Mouse (Mus musculus) midbrain, postnatal 0 days (tissue): Measurements from ENCODE around the gene Hdac8. TPM values are rescaled to one million over a fixed set of nuclear protein-coding genes. Genes with fewer than 3 reads are reported as not detected.

Experiments
- ATAC-seq: fragments of 200-750 bp; cut with Nextera tagmentation; 2 replicates; pipeline ENCODE4 v1.8.0; 2017; ENCODE audit warnings: moderate number of reproducible peaks, mild to moderate bottlenecking, moderate TSS enrichment, moderate library complexity; ENCODE audit not compliant: low FRiP score
- DNase-seq: peaks from one replicate; pipeline ENCODE4 v3.0.0-alpha.2; 2015; ENCODE audit warnings: low spot score
- H3K27ac ChIP-seq: fragments of 300-500 bp; sonication (generic); 2 replicates; pipeline ENCODE4 v1.5.1; 2014; ENCODE audit warnings: low read depth, mild to moderate bottlenecking, low read length, mixed read lengths
- H3K27me3 ChIP-seq: fragments of 300-500 bp; sonication (generic); 2 replicates; pipeline ENCODE4 v1.6.1; 2014; ENCODE audit warnings: low read length, control low read depth, mixed read lengths; ENCODE audit not compliant: insufficient read depth
- H3K36me3 ChIP-seq: fragments of 300-500 bp; sonication (generic); 2 replicates; pipeline ENCODE4 v1.6.1; 2014; ENCODE audit warnings: low read length, control low read depth, mixed read lengths; ENCODE audit not compliant: insufficient read depth
- H3K4me1 ChIP-seq: fragments of 300-500 bp; sonication (generic); 2 replicates; pipeline ENCODE4 v1.6.1; 2014; ENCODE audit warnings: mild to moderate bottlenecking, control low read depth, antibody characterized with exemption, low read length, mixed read lengths; ENCODE audit not compliant: insufficient read depth
- H3K4me2 ChIP-seq: fragments of 300-500 bp; sonication (generic); 2 replicates; pipeline ENCODE4 v1.6.1; 2014; ENCODE audit warnings: low read depth, mild to moderate bottlenecking, low read length, mixed read lengths; ENCODE audit not compliant: poor library complexity, severe bottlenecking
- H3K4me3 ChIP-seq: fragments of 300-500 bp; sonication (generic); 2 replicates; pipeline ENCODE4 v1.5.1; 2014; ENCODE audit warnings: low read depth, mild to moderate bottlenecking, low read length, moderate library complexity
- H3K9ac ChIP-seq: fragments of 300-500 bp; sonication (generic); replicated peaks from 2 replicates; pipeline ENCODE4 v1.6.1; 2014; ENCODE audit warnings: mild to moderate bottlenecking, low read length, moderate library complexity, mixed read lengths; ENCODE audit not compliant: poor library complexity, severe bottlenecking
- H3K9me3 ChIP-seq: fragments of 300-500 bp; sonication (generic); 2 replicates; pipeline ENCODE4 v1.6.1; 2016; ENCODE audit warnings: low read length, control low read depth
- CTCF ChIP-seq: IDR thresholded peaks from 2 replicates; pipeline ENCODE4 v1.5.1; 2016; ENCODE audit warnings: antibody characterized with exemption, mild to moderate bottlenecking
- WGBS: fragments of 180-500 bp; shearing (Covaris S2); extraction: QIAGEN DNeasy Blood & Tissue Kit; methylation state at CpG from one replicate; pipeline ENCODE4 v1.1.7; 2014; 5-methylcytosine and 5-hydroxymethylcytosine counted together
- polyA plus RNA-seq: library from polyadenylated mRNA; unstranded; fragments of >200 nt; fragmentation: Nextera tagmentation; extraction: Ambion mirVana; gene quantifications from 2 replicates; pipeline ENCODE4 v1.2.1, GENCODE M21; 2015
- total RNA-seq: library from RNA; depleted of rRNA; stranded (reverse); fragments of >200 nt; gene quantifications from 2 replicates; pipeline ENCODE4 v1.2.3, GENCODE M21; 2014

Hdac8 gene
- total and polyA plus RNA-seq, 2 experiments from 2014 or later: 8.7 to 9.2 TPM

DNA sequence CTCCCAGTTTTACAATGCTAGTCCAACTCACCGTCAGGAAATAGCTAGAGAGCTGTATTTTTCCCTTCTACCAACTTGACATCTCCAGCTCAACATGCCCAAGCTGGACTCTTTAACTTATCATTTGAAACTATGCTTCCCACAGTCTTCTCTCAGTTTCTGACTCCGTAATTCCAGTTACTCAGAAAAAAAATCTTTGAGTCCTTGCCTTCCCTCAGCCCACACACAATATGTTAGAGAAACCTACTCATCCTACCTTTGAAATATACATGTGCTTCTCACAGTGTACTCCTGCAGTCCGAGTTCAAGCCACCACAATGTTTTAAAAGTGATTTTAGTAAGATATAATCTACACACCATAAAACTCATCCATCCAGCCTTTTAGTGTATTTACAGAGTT is 151.7 kb downstream of the Hdac8 start:
- Histone ChIP-seq H3K4me1 (no peaks in the 10 kb centered on the region), H3K4me2 (no peak overlapping the region), H3K27me3 (peaks cover 3% of the 10 kb centered on the region; the same call in 1 of the 2 replicates), H3K36me3 (no peaks in the 10 kb centered on the region), H3K27ac (no peak overlapping the region), H3K4me3 (no peak overlapping the region), H3K9me3 (no peaks in the 10 kb centered on the region), H3K9ac (no peak overlapping the region)
- WGBS: 84% methylated on average over 3 of the region's 3 CpGs
- DNase-seq: no peak
- TF ChIP-seq CTCF: no peak
- no peak for ATAC-seq

DNA sequence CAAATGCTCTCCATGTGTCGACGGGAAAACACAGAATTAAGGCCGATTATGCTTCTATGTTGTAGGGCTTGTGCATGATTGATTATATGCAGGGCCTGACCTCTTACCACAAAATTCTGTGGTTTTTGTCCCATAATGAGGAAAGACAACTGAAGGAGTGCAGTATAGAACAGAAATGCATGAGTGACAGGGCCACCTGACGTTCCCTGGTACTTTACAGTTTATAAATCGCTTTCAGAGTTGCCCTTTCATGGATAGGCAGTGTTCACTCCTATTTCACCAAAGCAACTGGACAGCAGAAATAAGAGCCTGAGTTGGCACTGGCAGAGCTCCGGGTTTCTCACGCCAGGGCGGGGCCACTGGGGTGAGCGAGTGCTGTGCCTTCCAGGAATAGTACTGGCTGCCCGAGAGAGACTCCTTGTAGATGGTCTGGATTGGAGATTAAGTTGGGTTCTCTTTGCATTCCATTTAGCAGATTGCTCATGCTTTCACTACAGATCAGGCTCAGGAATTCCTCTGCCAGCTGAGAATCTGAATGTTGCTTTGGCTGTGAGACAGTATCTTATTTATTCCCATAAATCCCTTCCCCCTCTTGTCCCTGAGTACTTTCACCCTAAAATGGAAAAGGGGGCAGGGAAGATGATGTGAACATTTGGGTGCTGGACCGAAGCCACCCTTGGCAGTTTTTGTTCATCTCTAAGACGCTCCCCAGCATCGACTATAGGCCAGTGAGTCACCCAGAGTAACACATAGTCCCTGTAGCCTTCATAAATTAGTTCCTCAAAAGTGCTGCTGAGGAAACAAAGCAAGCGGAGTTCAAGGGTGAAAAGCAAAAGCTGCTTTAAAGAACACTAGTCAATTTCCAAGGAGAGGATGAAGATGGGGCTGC is 155.1 kb downstream of the Hdac8 start:
- H3K4me1 ChIP-seq: no peaks in the 10 kb centered on the region
- H3K27ac ChIP-seq: no peak overlapping the region
- peak; percentile 21 for DNase-seq
- 72% methylated on average over 14 of the region's 14 CpGs for WGBS
- TF ChIP-seq CTCF: no peak
- no peak overlapping the region for H3K4me3 ChIP-seq
- no peaks in the 10 kb centered on the region for H3K9me3 ChIP-seq
- no peak for ATAC-seq
- no peaks in the 10 kb centered on the region for H3K36me3 ChIP-seq
- H3K4me2 ChIP-seq: no peak overlapping the region
- no peak overlapping the region for H3K9ac ChIP-seq
- peaks cover 3% of the 10 kb centered on the region; the same call in 1 of the 2 replicates for H3K27me3 ChIP-seq

DNA sequence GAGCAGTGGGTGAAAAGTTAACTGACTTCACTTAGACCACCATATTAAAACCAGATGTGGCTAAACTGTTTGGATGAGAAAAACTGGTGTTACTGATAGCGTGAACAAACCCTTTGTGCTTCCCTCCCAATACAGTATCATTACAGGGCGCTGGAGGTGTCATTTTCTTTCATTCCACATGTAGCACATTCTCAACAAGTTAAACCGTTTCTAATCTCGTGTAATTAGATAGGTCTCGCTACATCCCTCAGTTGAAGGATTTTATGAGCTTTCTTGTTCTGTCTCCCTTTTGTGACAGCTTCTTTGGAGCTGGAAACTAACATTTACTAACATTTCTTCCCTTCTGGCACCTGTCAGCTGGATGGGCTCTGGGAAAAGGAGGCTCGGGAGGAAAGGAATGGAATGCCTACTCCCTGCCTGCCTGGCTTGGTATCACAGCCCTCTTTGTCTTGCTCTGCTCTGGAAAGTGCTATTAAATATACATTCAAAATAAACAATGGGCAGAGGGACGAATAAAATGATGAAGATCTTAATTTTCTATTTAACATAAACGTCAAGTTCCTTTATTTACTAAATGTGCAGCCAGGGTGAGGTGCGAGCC is 156.2 kb downstream of the Hdac8 start:
- no peak overlapping the region for H3K27ac ChIP-seq
- no peaks in the 10 kb centered on the region for H3K9me3 ChIP-seq
- no peaks in the 10 kb centered on the region for H3K36me3 ChIP-seq
- TF ChIP-seq CTCF: no peak
- no peak overlapping the region for H3K9ac ChIP-seq
- DNase-seq (no peak), ATAC-seq (no peak)
- whole genome bisulfite sequencing: 33% methylated on average over 9 of the region's 9 CpGs
- H3K4me1 ChIP-seq: no peaks in the 10 kb centered on the region
- peaks cover 3% of the 10 kb centered on the region; the same call in 1 of the 2 replicates for H3K27me3 ChIP-seq
- no peak overlapping the region for H3K4me3 ChIP-seq
- no peak overlapping the region for H3K4me2 ChIP-seq

DNA sequence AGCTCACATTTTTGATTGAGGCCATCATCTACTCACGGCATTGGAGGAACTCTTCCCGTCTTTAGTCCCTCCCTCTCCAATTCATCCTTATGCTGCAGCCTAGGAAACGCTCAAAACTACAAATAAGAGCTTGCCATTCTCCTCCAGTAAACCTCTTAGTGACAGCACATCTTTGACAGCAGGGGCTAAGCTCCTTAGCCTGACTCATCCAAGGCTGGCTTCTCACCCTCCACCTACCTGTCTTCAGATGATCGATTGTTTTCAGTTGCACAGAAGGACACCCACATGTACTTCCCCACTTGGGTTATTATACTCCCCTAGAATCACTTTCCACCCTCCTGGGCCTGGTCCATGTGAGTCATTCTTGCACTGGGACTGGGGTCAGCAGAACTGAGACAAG is 163.5 kb downstream of the Hdac8 start:
- H3K9me3 ChIP-seq: no peaks in the 10 kb centered on the region
- 40% methylated on average over 4 of the region's 4 CpGs for WGBS
- ATAC-seq: no peak

DNA sequence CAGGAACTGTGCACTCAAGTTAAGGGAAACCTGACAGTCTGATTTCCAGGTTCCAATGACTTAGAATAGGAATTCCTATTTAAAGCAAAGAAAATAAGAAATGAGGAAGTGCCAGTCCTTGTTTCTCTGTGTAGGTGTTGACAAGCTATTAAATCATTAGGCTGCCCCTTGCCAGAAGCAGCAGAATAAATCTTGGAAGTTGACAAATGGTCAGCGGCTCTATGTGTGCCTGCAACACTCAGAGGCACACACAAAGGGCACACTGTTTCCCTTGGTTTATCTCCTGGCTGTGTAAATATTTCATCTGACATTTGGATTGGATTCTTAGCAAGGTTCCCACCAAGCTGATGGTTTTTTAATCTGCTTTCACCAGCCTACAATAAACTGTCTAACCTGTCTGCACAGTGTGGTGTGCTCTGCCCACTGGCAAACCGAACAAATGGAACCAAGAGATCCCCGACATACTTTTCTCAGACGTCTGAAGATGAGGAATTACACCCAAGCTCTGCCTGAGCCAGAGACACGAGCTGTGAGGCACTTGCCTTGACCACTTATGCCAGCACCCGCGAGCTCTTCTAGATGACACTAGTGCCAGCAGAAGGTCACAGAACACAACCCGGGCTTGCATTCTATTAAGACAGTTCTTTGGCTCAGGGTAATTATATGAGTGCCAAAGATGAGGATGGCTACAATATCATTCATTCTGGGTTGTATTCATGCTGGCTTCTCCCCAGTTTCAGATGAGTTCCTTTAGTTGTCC is 165.6 kb downstream of the Hdac8 start:
- Histone ChIP-seq H3K9ac (no peak overlapping the region), H3K4me2 (no peak overlapping the region), H3K4me1 (no peaks in the 10 kb centered on the region), H3K36me3 (no peaks in the 10 kb centered on the region), H3K4me3 (no peak overlapping the region), H3K27me3 (0 out of 2 replicates have a peak, but pooled peaks cover 4% of the 10 kb centered on the region), H3K9me3 (no peaks in the 10 kb centered on the region), H3K27ac (no peak overlapping the region)
- TF ChIP-seq CTCF: no peak
- ATAC-seq: no peak
- peak; percentile 1 for DNase-seq
- WGBS: 71% methylated on average over 8 of the region's 8 CpGs

More for the DNA sequence above, 163.5 kb downstream of the Hdac8 start:
- H3K9ac ChIP-seq: no peak overlapping the region
- no peak overlapping the region for H3K4me2 ChIP-seq
- no peak overlapping the region for H3K27ac ChIP-seq
- no peak for TF ChIP-seq CTCF
- H3K4me1 ChIP-seq: no peaks in the 10 kb centered on the region
- H3K27me3 ChIP-seq: peaks cover 4% of the 10 kb centered on the region; the same call in 1 of the 2 replicates
- no peaks in the 10 kb centered on the region for H3K36me3 ChIP-seq
- no peak overlapping the region for H3K4me3 ChIP-seq
- no peak for DNase-seq
